Mouse (Mus musculus): ENCODE data around the gene Kcnj4. TPM values are rescaled to one million over a fixed set of nuclear protein-coding genes. Genes with fewer than 3 reads are reported as not detected.

The Kcnj4 gene
- polyA plus RNA-seq, 2 experiments: 0.43 TPM; not detected in 1

DNA sequence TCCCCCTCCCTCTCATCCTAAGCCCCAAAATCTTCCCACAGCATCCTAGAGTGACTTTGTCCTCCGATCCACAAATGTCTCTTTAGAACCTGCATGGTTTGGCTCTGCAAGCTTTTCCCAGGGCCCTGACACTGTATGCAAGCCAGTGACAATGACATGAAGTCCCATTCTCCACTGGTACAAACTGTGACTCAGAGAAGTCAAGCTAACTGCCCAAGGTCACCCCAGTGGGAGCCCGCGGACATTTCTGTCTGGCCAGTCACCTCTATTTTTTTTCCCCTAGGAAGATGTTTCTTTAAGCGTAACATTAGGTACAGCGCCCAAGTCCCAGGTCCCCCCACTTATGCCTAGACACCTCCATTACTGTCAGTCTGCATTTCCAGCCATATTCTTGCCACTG lies 1.6 kb downstream of the Kcnj4 start:
- H3K4me1 ChIP-seq (ENCODE audit: control insufficient read depth, insufficient read depth, low read length): peaks cover 9% of the 10 kb centered on the region
- peaks cover 73% of the 10 kb centered on the region for H3K27me3 ChIP-seq (ENCODE audit: control insufficient read depth, insufficient read depth, low read length)
- no peaks in the 10 kb centered on the region for H3K36me3 ChIP-seq (ENCODE audit: control insufficient read depth, insufficient read depth, low read length)
- H3K4me3 ChIP-seq (replicated peaks; ENCODE audit: low read length): no peak overlapping the region
- 75% methylated on average over 5 of the region's 5 CpGs for WGBS
- H3K9me3 ChIP-seq (ENCODE audit: control insufficient read depth, low read length): no peaks in the 10 kb centered on the region
- no peak for DNase-seq (ENCODE audit: low spot score)
- H3K27ac ChIP-seq (replicated peaks; ENCODE audit: low read depth, low read length): no peak overlapping the region
- H3K4me2 ChIP-seq (replicated peaks; ENCODE audit: low read depth, low read length, severe bottlenecking): no peak overlapping the region
- H3K9ac ChIP-seq (ENCODE audit: low read depth, low read length, severe bottlenecking): no peak overlapping the region
- no peak for ATAC-seq (ENCODE audit: low FRiP score, low read depth)
- no peak for TF ChIP-seq POLR2A (IDR thresholded peaks at IDR 0.05; ENCODE audit: borderline replicate concordance, extremely low read depth, insufficient read depth, insufficient read length)

DNA sequence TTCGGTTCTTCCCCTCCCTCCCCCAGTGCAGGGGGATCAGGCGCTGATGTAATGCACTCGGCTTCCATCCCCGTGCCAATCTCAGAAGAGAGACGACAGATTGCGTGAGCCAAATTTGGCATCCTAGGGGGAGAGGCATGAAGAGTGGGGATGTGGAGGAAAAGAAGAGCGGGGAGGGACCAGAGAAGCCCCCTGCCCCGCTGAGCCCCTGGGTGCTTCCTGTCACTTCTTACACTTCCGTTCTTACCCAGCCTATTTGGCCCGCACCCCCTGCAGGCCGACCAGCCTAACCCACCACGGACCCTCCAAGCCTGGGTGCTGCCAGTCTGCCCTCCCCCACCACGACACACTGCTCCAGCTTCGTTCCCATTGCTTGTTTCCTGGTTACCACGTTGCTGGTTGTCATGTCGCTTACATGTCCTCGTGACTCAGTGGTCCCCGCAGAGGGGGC lies 2.1 kb downstream of the Kcnj4 start:
- WGBS: 18% methylated on average over 18 of the region's 18 CpGs
- H3K36me3 ChIP-seq (ENCODE audit: control insufficient read depth, insufficient read depth, low read length): no peaks in the 10 kb centered on the region
- no peak for ATAC-seq (ENCODE audit: low FRiP score, low read depth)
- H3K9ac ChIP-seq (ENCODE audit: low read depth, low read length, severe bottlenecking): no peak overlapping the region
- H3K9me3 ChIP-seq (ENCODE audit: control insufficient read depth, low read length): no peaks in the 10 kb centered on the region
- TF ChIP-seq POLR2A (IDR thresholded peaks at IDR 0.05; ENCODE audit: borderline replicate concordance, extremely low read depth, insufficient read depth, insufficient read length): no peak
- H3K4me2 ChIP-seq (replicated peaks; ENCODE audit: low read depth, low read length, severe bottlenecking): no peak overlapping the region
- H3K4me1 ChIP-seq (ENCODE audit: control insufficient read depth, insufficient read depth, low read length): peaks cover 9% of the 10 kb centered on the region
- no peak for DNase-seq (ENCODE audit: low spot score)
- no peak overlapping the region for H3K27ac ChIP-seq (replicated peaks; ENCODE audit: low read depth, low read length)
- H3K27me3 ChIP-seq (ENCODE audit: control insufficient read depth, insufficient read depth, low read length): peaks cover 68% of the 10 kb centered on the region
- no peak overlapping the region for H3K4me3 ChIP-seq (replicated peaks; ENCODE audit: low read length)

DNA sequence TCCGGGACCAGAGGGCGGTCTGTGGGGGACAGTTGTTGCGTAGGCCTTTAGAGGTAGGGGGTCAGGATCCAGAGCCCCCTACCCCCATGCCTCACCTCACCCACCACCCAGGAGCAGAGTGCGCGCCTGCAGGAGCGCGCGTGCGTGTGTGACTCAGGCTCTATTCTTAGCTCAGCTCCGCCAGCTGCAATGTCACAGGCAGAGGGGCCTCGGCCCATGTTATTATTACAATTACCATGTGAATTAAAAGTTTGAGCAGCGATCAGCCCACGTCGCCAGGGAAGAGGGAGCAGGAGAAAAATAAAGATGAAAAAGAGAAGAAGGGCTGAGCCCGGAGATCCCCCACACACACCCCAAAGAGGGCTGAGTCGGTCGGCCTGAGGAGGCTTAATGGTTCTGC lies 4.9 kb downstream of the Kcnj4 start:
- Histone ChIP-seq H3K27ac (replicated peaks; ENCODE audit: low read depth, low read length) (no peak overlapping the region), H3K4me2 (replicated peaks; ENCODE audit: low read depth, low read length, severe bottlenecking) (no peak overlapping the region), H3K4me1 (ENCODE audit: control insufficient read depth, insufficient read depth, low read length) (peaks cover 2% of the 10 kb centered on the region; the same call in 1 of the 2 replicates), H3K27me3 (ENCODE audit: control insufficient read depth, insufficient read depth, low read length) (peaks cover 40% of the 10 kb centered on the region), H3K9me3 (ENCODE audit: control insufficient read depth, low read length) (no peaks in the 10 kb centered on the region), H3K36me3 (ENCODE audit: control insufficient read depth, insufficient read depth, low read length) (no peaks in the 10 kb centered on the region), H3K4me3 (replicated peaks; ENCODE audit: low read length) (no peak overlapping the region), H3K9ac (ENCODE audit: low read depth, low read length, severe bottlenecking) (no peak overlapping the region)
- TF ChIP-seq POLR2A (IDR thresholded peaks at IDR 0.05; ENCODE audit: borderline replicate concordance, extremely low read depth, insufficient read depth, insufficient read length): no peak
- no peak for ATAC-seq (ENCODE audit: low FRiP score, low read depth)
- 80% methylated on average over 17 of the region's 17 CpGs for WGBS
- DNase-seq (ENCODE audit: low spot score): no peak

DNA sequence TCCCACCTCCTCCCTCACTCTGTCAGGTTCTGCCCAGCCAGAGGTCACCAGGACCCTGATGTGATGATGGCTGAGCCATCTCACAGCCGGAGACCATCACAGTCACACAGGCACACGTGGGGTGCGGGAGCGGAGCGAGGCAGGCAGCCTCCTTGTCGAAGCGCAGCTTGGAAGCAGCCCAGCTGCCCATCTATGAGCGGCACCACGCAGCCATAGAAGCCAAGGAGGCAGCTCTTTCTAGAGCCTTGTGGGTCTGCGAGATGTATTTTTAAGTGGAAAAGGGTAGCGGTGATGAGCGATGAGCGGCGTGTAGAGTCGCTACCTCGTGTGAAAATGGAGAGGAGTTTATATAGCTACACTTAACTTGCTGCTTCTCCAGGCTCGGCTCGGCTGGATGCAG lies 11.5 kb downstream of the Kcnj4 start:
- no peaks in the 10 kb centered on the region for H3K9me3 ChIP-seq (ENCODE audit: control insufficient read depth, low read length)
- no peak overlapping the region for H3K9ac ChIP-seq (ENCODE audit: low read depth, low read length, severe bottlenecking)
- WGBS: 46% methylated on average over 18 of the region's 18 CpGs
- no peaks in the 10 kb centered on the region for H3K4me1 ChIP-seq (ENCODE audit: control insufficient read depth, insufficient read depth, low read length)
- no peak for TF ChIP-seq POLR2A (IDR thresholded peaks at IDR 0.05; ENCODE audit: borderline replicate concordance, extremely low read depth, insufficient read depth, insufficient read length)
- no peak overlapping the region for H3K4me3 ChIP-seq (replicated peaks; ENCODE audit: low read length)
- H3K27ac ChIP-seq (replicated peaks; ENCODE audit: low read depth, low read length): no peak overlapping the region
- no peaks in the 10 kb centered on the region for H3K36me3 ChIP-seq (ENCODE audit: control insufficient read depth, insufficient read depth, low read length)
- H3K4me2 ChIP-seq (replicated peaks; ENCODE audit: low read depth, low read length, severe bottlenecking): no peak overlapping the region
- H3K27me3 ChIP-seq (ENCODE audit: control insufficient read depth, insufficient read depth, low read length): peaks cover 18% of the 10 kb centered on the region; the same call in 1 of the 2 replicates
- ATAC-seq (ENCODE audit: low FRiP score, low read depth) (no peak), DNase-seq (ENCODE audit: low spot score) (no peak)

DNA sequence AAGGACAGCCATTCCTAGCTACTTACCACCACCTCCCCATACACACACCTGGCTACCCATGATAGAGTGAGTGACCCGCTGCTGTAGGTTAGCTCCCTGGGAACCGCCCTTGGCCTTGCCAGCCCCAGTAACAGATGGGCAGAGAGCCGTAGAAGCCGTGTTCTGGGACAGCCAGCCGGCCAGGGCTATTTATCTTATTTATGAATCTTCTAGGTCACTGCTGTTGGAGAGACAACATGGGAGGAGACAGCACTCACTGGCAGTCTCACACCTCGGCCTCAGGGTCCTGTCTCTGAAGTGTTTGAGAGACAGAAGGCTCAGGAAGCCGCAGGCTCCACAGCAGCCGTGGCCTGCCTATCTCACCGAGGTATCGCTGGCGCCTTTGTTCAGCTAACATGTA lies 15.6 kb downstream of the Kcnj4 start:
- no peak for DNase-seq (ENCODE audit: low spot score)
- no peak for ATAC-seq (ENCODE audit: low FRiP score, low read depth)
- H3K9ac ChIP-seq (ENCODE audit: low read depth, low read length, severe bottlenecking): no peak overlapping the region
- no peak overlapping the region for H3K4me2 ChIP-seq (replicated peaks; ENCODE audit: low read depth, low read length, severe bottlenecking)
- H3K36me3 ChIP-seq (ENCODE audit: control insufficient read depth, insufficient read depth, low read length): no peaks in the 10 kb centered on the region
- no peak overlapping the region for H3K4me3 ChIP-seq (replicated peaks; ENCODE audit: low read length)
- no peak for TF ChIP-seq POLR2A (IDR thresholded peaks at IDR 0.05; ENCODE audit: borderline replicate concordance, extremely low read depth, insufficient read depth, insufficient read length)
- H3K4me1 ChIP-seq (ENCODE audit: control insufficient read depth, insufficient read depth, low read length): no peaks in the 10 kb centered on the region
- WGBS: 71% methylated on average over 11 of the region's 11 CpGs
- no peaks in the 10 kb centered on the region for H3K9me3 ChIP-seq (ENCODE audit: control insufficient read depth, low read length)
- H3K27ac ChIP-seq (replicated peaks; ENCODE audit: low read depth, low read length): no peak overlapping the region
- peaks cover 18% of the 10 kb centered on the region; the same call in 1 of the 2 replicates for H3K27me3 ChIP-seq (ENCODE audit: control insufficient read depth, insufficient read depth, low read length)

DNA sequence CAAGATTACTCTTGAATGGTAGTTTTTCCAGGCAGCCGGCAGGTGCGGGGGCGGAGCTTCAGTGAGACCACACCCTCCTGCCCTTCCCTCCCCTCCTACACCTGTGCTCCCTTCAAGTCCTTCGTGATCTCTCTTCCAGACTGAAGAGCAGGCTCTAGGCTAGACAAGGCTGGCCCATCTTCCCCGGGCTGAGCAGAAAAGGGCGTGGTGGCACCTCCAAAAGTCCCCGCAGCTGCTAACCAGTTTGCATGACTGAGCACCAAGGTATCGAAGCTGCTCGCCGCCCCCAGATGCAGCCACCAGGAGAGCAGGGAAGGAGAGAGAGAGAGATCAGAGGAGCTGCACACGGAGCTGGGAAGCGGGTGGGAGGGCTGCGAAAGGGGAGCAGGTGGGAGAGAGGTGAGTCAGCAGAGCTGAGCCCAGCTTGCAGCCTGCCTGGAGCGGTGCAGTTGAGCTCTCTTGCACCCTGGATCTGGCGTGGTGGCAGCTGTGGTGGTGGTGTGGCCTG lies 23.8 kb downstream of the Kcnj4 start:
- Histone ChIP-seq H3K9me3 (ENCODE audit: control insufficient read depth, low read length) (no peaks in the 10 kb centered on the region), H3K36me3 (ENCODE audit: control insufficient read depth, insufficient read depth, low read length) (no peaks in the 10 kb centered on the region), H3K9ac (ENCODE audit: low read depth, low read length, severe bottlenecking) (no peak overlapping the region), H3K4me2 (replicated peaks; ENCODE audit: low read depth, low read length, severe bottlenecking) (no peak overlapping the region), H3K4me1 (ENCODE audit: control insufficient read depth, insufficient read depth, low read length) (no peaks in the 10 kb centered on the region), H3K4me3 (replicated peaks; ENCODE audit: low read length) (no peak overlapping the region), H3K27ac (replicated peaks; ENCODE audit: low read depth, low read length) (no peak overlapping the region), H3K27me3 (ENCODE audit: control insufficient read depth, insufficient read depth, low read length) (no peaks in the 10 kb centered on the region)
- TF ChIP-seq POLR2A (IDR thresholded peaks at IDR 0.05; ENCODE audit: borderline replicate concordance, extremely low read depth, insufficient read depth, insufficient read length): no peak
- DNase-seq (ENCODE audit: low spot score) (no peak), ATAC-seq (ENCODE audit: low FRiP score, low read depth) (no peak)
- 5% methylated on average over 15 of the region's 15 CpGs for WGBS
